Mouse (Mus musculus): ENCODE measurements around the gene Sorcs3.

Gene Sorcs3

DNA sequence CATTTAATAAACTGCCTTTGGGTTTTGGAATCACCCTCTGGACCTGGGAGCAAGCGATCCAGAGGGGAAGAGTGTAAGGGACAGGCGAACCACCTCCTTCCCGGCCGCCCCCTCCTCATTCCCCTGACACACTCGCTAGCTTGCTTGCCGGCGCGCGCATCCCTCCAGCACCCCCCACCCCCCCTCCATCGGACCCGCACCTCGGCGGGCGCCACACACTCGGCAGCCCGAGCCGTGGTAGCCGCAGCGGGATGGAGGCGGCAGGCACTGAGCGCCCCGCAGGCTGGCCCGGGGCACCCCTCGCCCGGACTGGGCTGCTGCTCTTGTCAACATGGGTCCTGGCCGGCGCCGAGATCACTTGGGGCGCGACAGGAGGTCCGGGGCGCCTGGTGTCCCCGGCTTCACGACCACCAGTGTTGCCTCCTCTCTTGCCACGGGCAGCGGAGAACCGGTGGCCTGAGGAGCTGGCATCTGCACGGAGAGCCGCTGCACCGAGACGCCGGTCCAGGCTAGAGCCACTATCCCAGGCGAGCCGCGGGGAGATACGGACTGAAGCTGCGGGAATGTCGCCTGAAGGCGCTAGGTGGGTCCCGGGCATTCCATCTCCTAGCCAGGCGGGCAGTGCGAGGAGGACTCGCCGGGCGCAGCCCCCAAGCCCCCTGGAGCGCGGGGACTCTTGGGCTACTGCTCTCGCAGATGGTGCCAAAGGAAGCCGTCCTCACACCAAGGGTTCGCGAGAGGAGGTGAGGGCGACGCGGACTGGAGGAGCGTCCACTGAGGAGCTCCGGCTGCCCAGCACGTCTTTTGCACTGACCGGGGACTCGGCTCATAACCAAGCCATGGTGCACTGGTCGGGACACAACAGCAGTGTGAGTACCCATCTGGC, at the start of gene Sorcs3:
Gene Sorcs3 (plus strand): TSS at position 97 of the 886 bp plus-strand sequence.
- DNase-seq (ENCODE audit: low spot score), result no peak

DNA sequence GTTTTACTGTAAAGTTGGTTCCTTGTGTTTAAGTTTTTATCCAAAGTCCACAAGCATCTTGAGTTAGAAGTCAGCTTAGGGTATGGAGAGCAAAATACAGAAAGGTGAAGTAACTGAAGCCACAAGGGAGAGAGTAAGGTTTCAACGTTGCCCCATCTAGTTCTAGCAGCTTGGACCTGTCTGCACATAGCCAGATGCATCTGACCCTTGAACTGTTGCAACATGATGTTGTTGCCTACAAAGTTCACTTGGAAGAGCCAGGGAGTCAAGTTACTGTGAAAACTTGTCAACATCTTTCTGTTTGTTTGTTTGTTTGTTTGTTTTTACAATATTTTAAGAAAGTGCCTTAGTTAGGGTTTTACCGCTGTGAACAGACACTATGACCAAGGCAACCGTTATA, 40.5 kb upstream of the Sorcs3 start:
- no peak for DNase-seq (ENCODE audit: low spot score)

DNA sequence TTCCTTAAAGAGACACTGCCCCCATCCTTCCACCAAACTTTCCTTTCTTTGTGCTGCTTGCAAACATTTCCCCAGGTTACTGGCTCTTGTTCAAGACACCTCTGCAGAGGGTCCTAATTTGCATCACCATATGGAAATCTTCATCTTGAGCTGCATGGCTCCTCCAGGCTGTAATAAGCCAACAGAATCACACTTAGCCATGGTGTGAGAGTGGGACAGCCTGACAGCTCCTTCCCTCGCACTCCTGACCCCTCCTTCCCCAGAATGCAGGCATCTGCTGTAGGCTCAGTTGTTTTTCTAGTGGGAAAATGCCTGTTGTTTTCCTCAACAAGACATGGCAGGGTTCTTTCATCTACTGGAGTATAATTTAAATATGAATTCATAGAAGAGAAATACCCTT, 38.7 kb upstream of the Sorcs3 start:
- no peak for DNase-seq (ENCODE audit: low spot score)

DNA sequence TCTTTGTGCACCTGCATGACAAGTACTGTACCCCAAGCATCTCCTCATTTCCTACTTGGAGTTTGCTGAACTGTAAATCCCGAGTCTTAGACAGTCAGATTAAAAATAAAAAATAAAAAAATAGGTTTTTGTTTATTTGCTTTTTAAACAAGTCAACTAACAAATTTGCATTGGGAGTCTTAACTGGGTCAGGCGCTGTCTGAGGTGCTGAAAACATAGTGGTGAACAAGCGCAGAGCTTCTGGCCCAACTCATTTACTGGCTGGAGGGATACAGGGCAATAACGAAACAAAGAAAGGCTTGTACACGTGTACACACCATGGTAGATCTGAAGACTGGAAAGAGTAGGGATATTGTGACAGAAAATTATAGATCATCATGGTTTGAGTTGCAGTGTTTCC, 37.5 kb upstream of the Sorcs3 start:
- DNase-seq (ENCODE audit: low spot score), result no peak

DNA sequence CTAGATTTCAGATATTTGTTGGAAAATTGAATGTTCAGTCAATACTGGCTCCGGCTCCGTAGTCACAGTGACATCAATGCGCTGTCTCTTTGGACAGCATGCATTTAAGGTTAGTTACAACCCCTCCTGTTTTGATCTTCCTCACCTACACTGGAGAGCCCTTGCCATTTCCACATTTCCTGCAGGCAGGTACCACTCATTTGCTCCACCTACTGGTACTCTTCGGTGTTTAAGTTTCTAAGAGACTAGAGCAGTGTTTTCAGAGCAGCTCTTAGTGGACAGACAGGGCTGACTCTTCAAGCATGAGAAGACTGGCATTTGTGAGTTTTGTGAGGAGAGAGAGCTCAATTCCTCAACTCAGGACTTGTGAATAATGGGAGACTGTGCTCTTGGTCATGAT, 31.1 kb upstream of the Sorcs3 start:
- DNase-seq (ENCODE audit: low spot score), result no peak

DNA sequence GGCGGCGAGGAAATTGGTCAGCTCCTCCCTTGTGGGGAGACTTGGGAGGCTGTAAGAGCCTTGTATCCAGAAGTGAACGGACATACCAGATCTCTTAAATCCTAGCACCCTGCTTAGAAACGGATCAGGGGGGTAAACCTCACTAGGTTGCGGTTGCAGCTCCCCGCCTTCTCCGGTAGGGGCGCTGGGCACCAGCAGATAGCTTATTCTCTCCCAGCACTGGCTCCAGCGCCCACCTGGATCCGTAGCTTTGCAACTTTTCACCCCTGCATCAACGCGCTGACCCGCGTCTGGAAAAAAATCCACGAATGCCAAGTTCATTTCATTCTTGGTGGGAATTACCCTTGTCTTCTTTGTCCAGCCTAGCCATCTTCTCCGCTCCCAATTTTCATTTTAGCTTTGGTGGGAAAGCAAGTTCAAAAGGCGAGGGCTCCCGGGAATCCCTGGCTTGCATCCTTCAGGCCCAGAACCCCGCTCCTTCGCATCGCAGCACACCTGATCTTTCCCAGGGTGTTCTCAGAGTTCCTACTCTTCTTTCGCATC, 1.8 kb upstream of the Sorcs3 start:
- no peak for DNase-seq (ENCODE audit: low spot score)

DNA sequence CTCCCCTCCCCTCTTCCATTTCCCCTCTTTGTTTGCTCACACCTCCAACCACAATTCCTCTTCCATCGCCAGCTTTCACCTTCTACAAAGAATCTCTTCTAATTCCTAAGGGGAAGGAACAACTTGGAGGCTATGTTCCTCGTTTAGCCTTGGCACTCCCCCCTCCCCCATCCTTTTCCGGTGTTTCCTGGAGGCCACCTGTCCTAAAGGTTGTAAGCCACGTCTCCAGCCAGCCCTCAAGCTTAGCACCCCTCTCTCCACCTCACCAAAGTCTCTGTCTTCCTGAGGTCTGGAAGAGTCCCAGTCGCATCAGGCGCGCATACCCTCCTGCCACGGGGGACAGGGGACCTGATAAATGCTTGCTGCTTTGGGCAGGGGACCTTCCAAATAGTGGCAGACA, 1.3 kb upstream of the Sorcs3 start:
- DNase-seq (ENCODE audit: low spot score), result no peak

DNA sequence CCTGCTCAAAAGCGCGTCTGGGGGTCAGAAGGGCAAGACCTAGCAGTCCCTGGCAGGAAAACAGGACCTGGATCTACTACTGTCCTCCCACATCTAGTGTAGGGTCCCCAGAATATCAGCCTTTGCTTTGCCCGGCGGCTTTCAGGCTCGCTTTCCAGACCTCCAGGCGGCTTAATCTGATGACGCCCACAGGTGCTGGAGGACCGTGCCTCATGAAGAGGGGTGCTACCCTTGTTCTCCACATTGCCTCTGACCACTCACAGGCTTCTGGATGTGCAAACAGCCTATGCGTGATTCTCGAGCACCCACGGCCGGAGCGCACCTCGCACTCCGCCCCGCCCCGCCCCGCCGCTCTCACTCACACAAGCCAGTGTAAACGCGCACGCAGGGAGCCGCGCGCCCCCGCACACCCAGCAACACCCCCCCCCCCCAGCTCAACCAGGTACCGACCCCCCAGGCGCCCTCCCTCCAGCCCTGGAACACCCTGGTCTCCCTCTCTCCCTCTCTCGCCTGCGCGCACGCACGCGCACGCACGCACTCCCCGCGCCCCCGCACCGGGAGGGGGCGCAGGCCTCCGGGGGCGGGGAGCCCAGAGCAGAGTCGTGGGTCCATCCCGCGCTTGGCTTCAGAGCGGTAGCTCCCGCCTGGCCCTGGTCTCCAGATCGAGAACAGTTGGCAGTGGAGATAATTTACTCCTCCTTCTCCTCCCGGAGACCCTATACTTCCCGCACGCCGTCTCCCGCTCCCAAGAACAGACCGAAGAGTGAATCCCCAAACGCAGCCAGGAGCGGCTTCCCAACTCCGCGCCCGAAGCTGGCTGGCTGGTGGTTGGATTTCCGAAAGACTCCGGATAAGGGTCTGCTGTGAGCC, 698 bp upstream of the Sorcs3 start:
- no peak for DNase-seq (ENCODE audit: low spot score)

DNA sequence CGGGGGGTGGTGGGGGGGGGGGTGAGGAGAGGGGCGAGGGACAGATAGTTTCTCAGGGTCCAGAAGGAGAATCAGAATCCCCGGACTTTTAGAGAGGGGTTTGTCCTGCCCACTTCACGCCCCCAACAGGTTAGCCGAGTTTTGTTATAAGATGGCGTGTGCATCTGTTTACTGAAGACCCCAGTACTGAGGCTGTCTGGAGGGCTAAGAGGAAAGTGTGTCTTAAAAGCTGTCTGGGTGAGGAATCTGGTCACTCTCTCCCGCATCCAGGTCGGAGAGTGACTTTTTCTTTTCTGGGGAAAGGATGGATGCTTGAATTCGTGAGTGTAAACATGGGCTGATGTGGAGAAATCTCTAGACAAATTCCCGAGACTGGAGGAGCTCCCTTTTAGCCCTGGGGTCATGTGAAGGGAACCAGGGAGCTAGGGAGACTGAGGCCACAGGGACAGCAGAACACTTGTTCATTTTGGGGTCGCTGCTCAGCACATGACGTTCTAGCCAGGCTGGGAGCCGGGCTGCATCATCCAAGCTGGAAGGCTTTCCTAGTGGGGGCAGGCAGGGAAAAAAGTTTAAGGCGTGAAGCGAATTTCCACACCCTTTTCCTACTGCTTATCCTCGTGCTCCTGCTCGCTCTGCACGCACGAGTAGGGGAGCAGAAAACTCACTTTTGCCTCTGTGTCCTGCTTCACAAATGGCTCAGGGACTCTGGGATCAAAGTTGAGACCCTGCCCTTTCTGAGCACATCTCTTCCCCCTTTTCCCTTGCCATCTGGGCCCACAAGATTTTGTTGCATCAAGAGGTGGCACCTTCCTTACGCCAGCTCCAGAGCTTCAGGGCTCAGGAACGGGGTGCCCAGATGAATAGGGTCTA, 1.3 kb downstream of the Sorcs3 start:
- no peak for DNase-seq (ENCODE audit: low spot score)

DNA sequence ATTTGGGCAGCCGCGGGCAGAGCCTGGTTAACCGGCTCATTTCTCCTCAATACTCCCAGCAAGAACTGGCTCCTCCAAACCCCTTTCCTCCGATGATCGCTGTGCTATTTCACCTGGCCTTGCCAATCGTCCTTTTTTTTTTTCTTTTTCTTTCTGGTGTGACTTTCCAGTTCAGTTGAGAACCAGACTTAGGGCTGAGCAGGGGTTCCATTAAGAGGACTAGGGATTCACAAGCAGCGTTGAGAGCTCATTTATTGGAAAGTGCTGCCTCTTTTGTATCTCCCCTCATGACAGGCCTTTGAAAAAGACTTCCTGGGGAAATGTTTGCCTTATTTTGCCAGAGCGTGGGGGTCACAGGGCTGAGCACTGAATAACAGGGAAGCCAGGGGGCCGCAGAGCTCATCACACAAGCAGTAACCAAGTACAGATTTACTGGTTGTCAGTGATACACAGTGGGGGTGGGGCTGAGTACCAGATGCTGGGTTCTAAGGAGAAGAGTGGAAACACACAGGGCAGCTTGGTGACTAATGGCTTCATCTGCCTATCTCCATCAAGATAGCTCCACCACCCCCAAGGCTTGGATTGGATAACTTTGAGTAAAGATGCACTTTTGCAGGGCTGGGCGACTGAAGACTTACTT, 2.0 kb downstream of the Sorcs3 start:
- DNase-seq (ENCODE audit: low spot score), result no peak

DNA sequence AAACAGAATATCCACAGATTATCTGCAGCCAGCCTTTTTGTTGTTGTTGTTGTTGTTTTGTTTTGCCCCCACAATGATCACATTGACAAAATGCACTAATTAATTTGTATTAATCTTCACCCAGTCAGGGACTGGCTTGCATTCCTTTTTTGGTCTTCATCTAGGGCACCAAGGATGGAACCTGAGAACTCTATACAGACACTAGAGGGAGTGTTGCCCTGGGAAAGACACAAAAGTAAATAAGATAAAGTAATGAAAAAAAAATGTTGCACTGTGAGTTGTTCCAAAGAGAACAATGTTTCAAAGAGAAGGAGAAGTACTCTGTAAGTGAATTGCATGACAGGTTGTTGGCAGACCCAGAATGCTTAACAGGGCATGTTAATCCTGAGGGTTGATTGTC, 9.6 kb downstream of the Sorcs3 start:
- no peak for DNase-seq (ENCODE audit: low spot score)

DNA sequence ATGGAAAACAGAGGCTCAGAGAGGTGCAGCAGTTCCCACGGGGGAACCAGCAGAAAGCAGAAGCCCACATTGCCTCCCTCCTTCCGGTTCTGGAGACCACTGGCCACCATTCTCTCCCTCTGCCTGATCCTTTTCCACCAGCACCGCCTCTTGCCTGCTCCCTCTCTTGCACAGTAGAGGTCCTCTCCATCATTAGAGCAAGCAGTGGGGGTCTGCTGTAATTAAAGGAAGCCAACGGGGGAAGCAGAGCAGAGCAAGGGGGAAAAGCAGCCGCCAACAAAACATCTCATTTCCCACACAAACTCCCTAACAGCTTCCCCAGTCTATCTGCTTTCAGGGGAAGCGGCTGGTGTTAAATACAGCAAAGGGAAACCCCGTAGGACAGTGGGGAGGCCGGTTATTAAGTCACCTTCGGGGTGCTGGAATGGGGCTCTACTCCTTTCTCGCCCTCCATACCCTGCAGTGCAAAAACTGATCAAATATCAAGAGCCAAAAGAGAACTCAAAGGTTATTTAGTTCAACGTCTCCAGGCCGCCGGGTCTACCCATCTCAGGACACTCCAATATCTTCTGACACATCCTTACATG, 32.1 kb downstream of the Sorcs3 start:
- no peak for DNase-seq (ENCODE audit: low spot score)

DNA sequence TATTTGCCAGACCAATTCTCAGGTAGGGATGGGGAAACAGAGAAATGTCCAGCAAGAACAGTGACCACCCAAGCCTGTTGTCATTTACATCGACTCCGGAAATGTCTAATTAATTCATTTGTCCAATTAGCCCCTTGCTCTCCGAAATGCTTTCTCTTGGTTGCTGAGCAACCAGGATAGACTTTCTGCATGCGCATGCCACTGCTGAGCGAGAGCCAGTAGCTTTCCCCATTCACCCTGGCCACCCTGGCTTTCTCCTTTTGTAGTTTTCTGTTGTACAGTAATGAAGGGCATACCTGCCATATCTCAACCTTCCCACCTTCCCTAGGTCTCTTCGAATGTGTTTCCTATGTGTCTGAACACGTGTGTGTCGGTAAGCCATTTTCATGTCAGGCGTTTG, 32.6 kb downstream of the Sorcs3 start:
- DNase-seq (ENCODE audit: low spot score), result no peak

DNA sequence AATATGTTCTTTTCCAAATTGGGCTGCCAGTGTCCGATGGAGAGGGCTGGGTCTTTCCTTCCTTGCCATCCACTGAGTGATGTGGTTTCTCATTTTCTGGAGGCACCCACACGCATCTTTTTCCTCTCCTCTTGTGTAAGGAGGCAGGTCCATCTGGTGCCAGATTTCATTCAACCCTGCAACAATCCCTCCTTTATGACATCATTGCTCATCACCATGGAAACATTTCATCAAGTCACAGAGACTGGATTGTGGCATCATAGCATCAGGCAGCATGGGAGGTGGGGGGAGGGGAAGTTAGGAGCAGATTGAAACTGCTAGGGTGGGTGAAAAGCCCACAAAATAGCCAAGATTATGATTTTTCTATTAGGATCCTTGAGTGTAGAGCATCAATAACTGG, 35.1 kb downstream of the Sorcs3 start:
- no peak for DNase-seq (ENCODE audit: low spot score)

DNA sequence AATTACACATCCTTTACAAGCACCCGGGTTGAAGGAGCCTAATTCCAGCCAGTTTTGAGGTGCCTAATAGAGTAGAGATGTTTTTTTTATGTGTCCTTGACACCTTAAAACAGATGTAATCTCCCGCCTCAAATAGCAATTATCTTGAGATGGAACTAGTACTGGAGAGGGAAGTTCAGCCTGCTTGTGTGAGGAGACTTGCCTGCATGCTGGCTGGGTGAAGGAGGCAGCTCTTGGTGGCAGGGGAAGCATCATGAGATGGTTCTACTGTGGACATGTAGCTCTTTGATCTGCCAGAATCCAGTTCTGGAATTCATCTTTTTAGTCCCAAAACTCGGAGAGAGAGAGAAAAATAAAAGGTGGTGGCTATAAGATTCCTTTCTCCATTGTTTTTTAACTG, 38.2 kb downstream of the Sorcs3 start:
- DNase-seq (ENCODE audit: low spot score), result no peak

DNA sequence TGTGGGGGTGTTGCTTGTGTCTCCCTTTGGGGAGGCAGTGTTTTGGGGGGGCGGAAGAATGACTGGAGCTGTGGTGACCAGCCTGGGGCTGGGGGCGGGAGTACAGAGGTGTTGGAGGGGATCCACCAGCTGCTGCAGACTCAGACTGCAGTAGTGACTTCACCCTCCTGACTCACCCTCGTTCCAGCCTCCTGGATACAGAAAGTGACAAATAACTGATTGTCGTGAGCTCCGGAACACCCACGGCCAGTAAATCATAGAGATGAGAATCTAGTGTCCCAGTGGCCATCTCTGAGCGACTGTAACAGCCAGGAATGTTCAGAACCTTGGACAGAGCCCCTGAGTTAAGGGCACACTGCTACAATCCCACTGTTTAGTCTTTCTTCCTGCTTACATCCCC, 53.4 kb downstream of the Sorcs3 start:
- no peak for DNase-seq (ENCODE audit: low spot score)

DNA sequence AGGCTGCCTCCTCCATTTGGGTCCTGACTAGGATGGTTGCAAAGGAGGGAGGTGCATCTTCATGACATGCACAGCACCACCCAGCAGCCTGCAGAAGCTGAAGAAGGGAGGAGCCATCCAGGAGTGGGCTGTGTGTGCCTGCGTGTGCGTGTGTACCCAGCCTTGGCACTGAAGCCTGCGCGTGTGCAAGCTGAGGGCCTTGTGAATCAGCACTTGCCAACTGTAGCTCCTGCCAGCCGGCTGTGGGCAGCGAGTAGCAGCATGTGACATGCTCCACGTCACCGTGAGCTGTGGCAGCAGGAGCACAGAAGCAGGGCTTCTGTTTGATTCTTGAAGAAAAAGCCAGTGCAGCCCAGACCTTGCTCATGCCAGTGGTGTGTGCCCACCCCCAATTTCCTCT, 54.8 kb downstream of the Sorcs3 start:
- no peak for DNase-seq (ENCODE audit: low spot score)

DNA sequence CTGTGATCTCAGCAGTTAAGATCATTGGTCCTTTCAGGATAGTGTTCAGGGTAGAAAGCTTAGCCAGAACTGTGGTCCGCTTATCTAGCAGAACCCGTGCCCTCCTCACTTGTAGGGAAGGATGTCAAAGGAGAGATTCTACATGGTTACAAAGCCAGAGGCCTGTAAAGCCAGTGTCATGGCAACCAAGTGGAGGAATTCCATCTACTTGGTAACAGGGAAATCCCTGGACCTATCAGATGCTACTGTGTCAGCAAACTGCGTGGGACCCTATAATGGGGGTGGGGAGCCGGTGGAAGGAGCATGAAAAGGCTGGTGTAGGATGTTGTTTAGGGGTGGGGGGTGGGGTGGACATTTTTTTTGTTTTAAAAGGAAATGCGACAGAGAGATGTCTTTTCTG, 57.9 kb downstream of the Sorcs3 start:
- DNase-seq (ENCODE audit: low spot score), result no peak

DNA sequence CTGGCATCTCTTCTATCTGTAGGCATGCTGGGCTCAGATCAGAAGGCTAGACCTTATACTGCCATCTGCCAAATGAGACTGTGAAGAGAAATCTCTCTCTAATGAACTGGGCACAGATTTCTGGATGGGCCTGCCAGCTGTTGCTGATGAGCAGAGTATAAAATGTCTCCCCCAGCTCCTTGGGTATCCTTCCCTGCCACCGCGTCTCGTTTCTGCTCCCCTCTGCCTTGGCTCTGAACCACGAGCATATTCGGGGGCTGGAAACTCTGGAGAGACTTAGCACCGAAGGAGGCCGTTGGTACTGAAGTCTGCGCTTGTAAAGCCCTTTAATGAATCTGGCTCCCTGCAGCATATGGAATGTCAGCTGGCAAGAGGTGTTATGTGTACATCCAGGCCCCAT, 74.4 kb downstream of the Sorcs3 start:
- no peak for DNase-seq (ENCODE audit: low spot score)

DNA sequence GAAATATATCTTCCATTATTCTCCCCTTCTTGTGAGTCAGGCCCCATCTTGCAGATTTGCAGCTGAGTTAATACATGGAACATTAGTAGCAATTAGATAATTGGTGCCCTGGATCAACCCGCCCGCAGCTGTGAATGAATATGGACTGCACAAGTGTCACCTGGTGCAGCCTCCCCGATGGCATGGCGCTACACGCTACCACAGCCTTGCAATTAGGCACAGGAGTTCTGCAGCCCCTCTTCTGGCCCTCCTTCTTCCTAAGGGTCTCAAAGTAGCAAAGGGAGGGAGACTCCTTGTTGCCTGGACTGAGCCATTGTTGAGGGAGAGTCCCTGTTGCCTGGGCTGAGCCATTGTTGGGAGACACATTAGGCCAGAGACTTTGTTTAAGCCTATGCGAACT, 76.4 kb downstream of the Sorcs3 start:
- DNase-seq (ENCODE audit: low spot score), result no peak

DNA sequence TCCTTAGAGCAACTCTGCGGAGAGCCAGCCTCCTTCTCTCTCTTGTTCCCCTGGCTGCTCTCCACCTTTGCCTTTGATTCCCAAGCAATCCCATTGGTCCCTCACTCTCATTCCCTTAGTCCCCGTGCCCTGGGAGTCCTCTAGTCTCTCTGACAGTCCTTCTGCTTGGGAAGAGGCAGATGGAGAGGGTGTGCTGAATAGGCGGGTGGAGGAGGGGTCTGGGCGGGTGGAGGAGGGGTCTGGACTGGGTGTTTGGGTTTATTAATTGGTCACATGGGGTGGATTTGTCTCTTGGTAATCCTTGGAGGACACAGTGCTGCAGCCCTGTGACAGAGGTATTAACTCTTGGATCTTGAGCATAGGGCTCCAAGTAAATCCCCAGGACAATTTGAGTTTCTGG, 77.4 kb downstream of the Sorcs3 start:
- no peak for DNase-seq (ENCODE audit: low spot score)
